Mouse (Mus musculus) kidney, embryonic 16.5 days (tissue): ENCODE measurements around the gene Gjb5. TPM values are rescaled to one million over a fixed set of nuclear protein-coding genes. Genes with fewer than 3 reads are reported as not detected.

Experiments
- ATAC-seq: fragments of 200-750 bp; cut with Nextera tagmentation; 2 replicates; pipeline ENCODE4 v1.8.0; 2017; ENCODE audit warnings: moderate TSS enrichment; ENCODE audit not compliant: low FRiP score, low TSS enrichment
- H3K27ac ChIP-seq: fragments of 300-500 bp; sonication (generic); 2 replicates; pipeline ENCODE4 v1.5.1; 2014; ENCODE audit warnings: low read length
- H3K27me3 ChIP-seq: fragments of 300-500 bp; sonication (generic); 2 replicates; pipeline ENCODE4 v1.6.1; 2014; ENCODE audit warnings: low read length, control low read depth, mixed read lengths; ENCODE audit not compliant: insufficient read depth
- H3K36me3 ChIP-seq: fragments of 300-500 bp; sonication (generic); 2 replicates; pipeline ENCODE4 v1.6.1; 2014; ENCODE audit warnings: low read length, control low read depth, mixed read lengths; ENCODE audit not compliant: insufficient read depth
- H3K4me1 ChIP-seq: fragments of 300-500 bp; sonication (generic); 2 replicates; pipeline ENCODE4 v1.6.1; 2014; ENCODE audit warnings: low read length, control low read depth, mixed read lengths; ENCODE audit not compliant: insufficient read depth
- H3K4me2 ChIP-seq: fragments of 300-500 bp; sonication (generic); replicated peaks from 2 replicates; pipeline ENCODE4 v1.6.1; 2014; ENCODE audit warnings: low read depth, low read length
- H3K4me3 ChIP-seq: fragments of 300-500 bp; sonication (generic); 2 replicates; pipeline ENCODE4 v1.5.1; 2014; ENCODE audit warnings: mild to moderate bottlenecking, low read length
- H3K9ac ChIP-seq: fragments of 300-500 bp; sonication (generic); replicated peaks from 2 replicates; pipeline ENCODE4 v1.6.1; 2014; ENCODE audit warnings: low read length
- H3K9me3 ChIP-seq: fragments of 300-500 bp; sonication (generic); 2 replicates; pipeline ENCODE4 v1.6.1; 2016; ENCODE audit warnings: low read length, control low read depth
- WGBS: fragments of 180-500 bp; shearing (Covaris S2); extraction: QIAGEN DNeasy Blood & Tissue Kit; methylation state at CpG from one replicate; pipeline ENCODE4 v1.1.7; 2014; 5-methylcytosine and 5-hydroxymethylcytosine counted together
- polyA plus RNA-seq: library from polyadenylated mRNA; unstranded; fragments of >200 nt; fragmentation: Nextera tagmentation; extraction: Ambion mirVana; gene quantifications from 2 replicates; pipeline ENCODE4 v1.2.1, GENCODE M21; 2015

Gene Gjb5
- polyA plus RNA-seq, 1 experiment from 2014 or later: 1.8 TPM

- Histone ChIP-seq H3K27ac (peak within 1 kb of the TSS; percentile 59), H3K4me1 (peaks cover 11% of the 10 kb centered on the region), H3K27me3 (no peaks in the 10 kb centered on the region), H3K36me3 (no peaks in the 10 kb centered on the region), H3K9ac (no peak within 1 kb of the TSS), H3K4me2 (no peak within 1 kb of the TSS), H3K4me3 (no peak within 1 kb of the TSS), H3K9me3 (no peaks in the 10 kb centered on the region)
- no peak for ATAC-seq
- 43% methylated on average over 8 of the region's 8 CpGs for WGBS
These were observed 4.0 kb downstream of the Gjb5 start, which contains the start of gene Gjb4 for GRCm38 (mm10) chr4:127353951-127354438. Gene Gjb4 (minus strand): TSS chr4:127354081.

GRCm38 (mm10) chr4:127352594-127352993 lies 5.4 kb downstream of the Gjb5 start:
- no peaks in the 10 kb centered on the region for H3K9me3 ChIP-seq
- peaks cover 8% of the 10 kb centered on the region for H3K4me1 ChIP-seq
- no peak overlapping the region for H3K4me3 ChIP-seq
- ATAC-seq: no peak
- 50% methylated on average over 1 of the region's 1 CpGs for WGBS
- no peaks in the 10 kb centered on the region for H3K36me3 ChIP-seq
- H3K27me3 ChIP-seq: no peaks in the 10 kb centered on the region
- H3K27ac ChIP-seq: no peak overlapping the region
- no peak overlapping the region for H3K9ac ChIP-seq
- H3K4me2 ChIP-seq: no peak overlapping the region

GRCm38 (mm10) chr4:127349560-127350300 lies 8.3 kb downstream of the Gjb5 start:
- Histone ChIP-seq H3K4me2 (no peak overlapping the region), H3K9ac (no peak overlapping the region), H3K27me3 (no peaks in the 10 kb centered on the region), H3K36me3 (no peaks in the 10 kb centered on the region), H3K4me1 (peaks cover 8% of the 10 kb centered on the region), H3K27ac (no peak overlapping the region), H3K9me3 (no peaks in the 10 kb centered on the region), H3K4me3 (no peak overlapping the region)
- no peak for ATAC-seq
- WGBS: 60% methylated on average over 4 of the region's 4 CpGs

GRCm38 (mm10) chr4:127345000-127345399 lies 13.0 kb downstream of the Gjb5 start:
- ATAC-seq: no peak
- Histone ChIP-seq H3K9me3 (no peaks in the 10 kb centered on the region), H3K4me1 (no peaks in the 10 kb centered on the region), H3K4me2 (no peak overlapping the region), H3K27me3 (no peaks in the 10 kb centered on the region), H3K4me3 (no peak overlapping the region), H3K36me3 (no peaks in the 10 kb centered on the region), H3K27ac (no peak overlapping the region), H3K9ac (no peak overlapping the region)
- WGBS: 79% methylated on average over 5 of the region's 5 CpGs

DNA sequence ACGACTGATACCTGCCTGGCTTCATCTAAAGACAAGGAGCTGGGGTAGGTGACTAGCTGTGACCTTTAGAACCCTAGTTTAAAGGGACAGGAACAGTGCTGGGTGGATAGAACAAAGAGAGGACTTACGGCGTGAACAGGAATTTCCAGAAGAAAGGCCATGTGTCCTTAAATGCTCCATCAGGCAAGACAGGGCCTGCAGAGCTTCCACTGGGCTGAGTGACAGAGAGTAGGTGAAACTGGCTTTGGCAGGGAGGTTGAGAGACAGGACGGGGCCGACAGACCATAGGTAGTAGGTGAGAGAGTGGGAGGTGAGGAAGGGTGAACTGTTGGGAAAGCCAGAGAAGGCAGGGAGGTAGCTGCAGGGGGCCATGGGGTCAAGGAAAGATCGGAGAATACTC lies 16.6 kb downstream of the Gjb5 start:
- Histone ChIP-seq H3K9ac (no peak overlapping the region), H3K4me3 (no peak overlapping the region), H3K27ac (no peak overlapping the region), H3K4me1 (no peaks in the 10 kb centered on the region), H3K27me3 (no peaks in the 10 kb centered on the region), H3K9me3 (no peaks in the 10 kb centered on the region), H3K4me2 (no peak overlapping the region), H3K36me3 (no peaks in the 10 kb centered on the region)
- no peak for ATAC-seq
- 55% methylated on average over 6 of the region's 6 CpGs for WGBS

DNA sequence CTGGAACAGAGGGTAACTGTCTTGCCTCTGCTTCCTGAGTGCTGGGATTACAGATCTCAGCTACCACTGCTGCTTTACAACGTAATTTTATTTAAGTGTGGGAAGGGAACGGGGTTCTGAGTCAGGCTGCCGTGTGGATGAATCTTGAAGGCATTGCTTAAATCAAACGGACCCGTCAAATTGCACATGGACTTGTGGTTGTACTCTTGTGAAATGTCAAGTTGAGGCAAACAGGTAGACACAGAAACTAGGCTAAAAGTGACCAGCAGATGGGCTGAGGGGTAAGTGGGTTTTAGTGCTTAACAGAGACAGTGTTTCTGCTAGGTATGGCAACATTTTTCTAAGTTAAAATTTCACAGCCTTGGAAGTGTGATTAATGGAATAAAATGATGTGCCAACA lies 20.3 kb downstream of the Gjb5 start:
- Histone ChIP-seq H3K4me1 (no peaks in the 10 kb centered on the region), H3K9ac (no peak overlapping the region), H3K9me3 (no peaks in the 10 kb centered on the region), H3K27ac (no peak overlapping the region), H3K4me3 (no peak overlapping the region), H3K27me3 (peaks cover 6% of the 10 kb centered on the region), H3K36me3 (no peaks in the 10 kb centered on the region), H3K4me2 (no peak overlapping the region)
- ATAC-seq: no peak
- WGBS: 78% methylated on average over 5 of the region's 5 CpGs

GRCm38 (mm10) chr4:127334870-127335504 lies 23.0 kb downstream of the Gjb5 start:
- ATAC-seq: 0 out of 2 replicates have a peak, but pooled peaks have one; percentile 15
- peaks cover 32% of the 10 kb centered on the region for H3K27me3 ChIP-seq
- H3K27ac ChIP-seq: no peak overlapping the region
- no peaks in the 10 kb centered on the region for H3K9me3 ChIP-seq
- WGBS: 38% methylated on average over 5 of the region's 5 CpGs
- H3K4me2 ChIP-seq: no peak overlapping the region
- no peak overlapping the region for H3K9ac ChIP-seq
- H3K36me3 ChIP-seq: no peaks in the 10 kb centered on the region
- no peak overlapping the region for H3K4me3 ChIP-seq
- peaks cover 10% of the 10 kb centered on the region for H3K4me1 ChIP-seq

DNA sequence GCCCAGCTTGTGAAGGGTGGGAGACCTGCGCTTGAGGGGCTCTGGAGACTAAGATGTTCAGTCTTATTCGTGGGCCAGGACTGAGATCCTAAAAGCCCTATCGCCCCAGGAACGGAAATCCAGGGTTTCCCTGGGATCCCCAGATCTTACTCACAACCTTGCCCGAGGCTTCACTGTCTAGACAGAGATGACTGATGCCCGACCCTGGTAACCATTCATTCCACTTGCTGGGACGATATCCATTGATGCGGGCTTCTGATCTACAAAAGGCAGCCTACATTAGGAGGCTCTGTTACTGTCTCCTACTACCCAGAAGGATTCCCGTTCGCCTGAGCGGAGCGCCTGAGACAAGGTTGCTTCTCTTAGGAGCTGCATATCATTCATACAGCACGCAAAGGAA lies 26.8 kb downstream of the Gjb5 start:
- no peak overlapping the region for H3K4me2 ChIP-seq
- no peak overlapping the region; the same call in 1 of the 2 replicates for H3K9ac ChIP-seq
- no peaks in the 10 kb centered on the region for H3K36me3 ChIP-seq
- WGBS: 22% methylated on average over 13 of the region's 13 CpGs
- H3K4me1 ChIP-seq: peaks cover 18% of the 10 kb centered on the region
- H3K27me3 ChIP-seq: peaks cover 54% of the 10 kb centered on the region
- no peak for ATAC-seq
- no peaks in the 10 kb centered on the region for H3K9me3 ChIP-seq
- no peak overlapping the region for H3K4me3 ChIP-seq
- H3K27ac ChIP-seq: no peak overlapping the region

DNA sequence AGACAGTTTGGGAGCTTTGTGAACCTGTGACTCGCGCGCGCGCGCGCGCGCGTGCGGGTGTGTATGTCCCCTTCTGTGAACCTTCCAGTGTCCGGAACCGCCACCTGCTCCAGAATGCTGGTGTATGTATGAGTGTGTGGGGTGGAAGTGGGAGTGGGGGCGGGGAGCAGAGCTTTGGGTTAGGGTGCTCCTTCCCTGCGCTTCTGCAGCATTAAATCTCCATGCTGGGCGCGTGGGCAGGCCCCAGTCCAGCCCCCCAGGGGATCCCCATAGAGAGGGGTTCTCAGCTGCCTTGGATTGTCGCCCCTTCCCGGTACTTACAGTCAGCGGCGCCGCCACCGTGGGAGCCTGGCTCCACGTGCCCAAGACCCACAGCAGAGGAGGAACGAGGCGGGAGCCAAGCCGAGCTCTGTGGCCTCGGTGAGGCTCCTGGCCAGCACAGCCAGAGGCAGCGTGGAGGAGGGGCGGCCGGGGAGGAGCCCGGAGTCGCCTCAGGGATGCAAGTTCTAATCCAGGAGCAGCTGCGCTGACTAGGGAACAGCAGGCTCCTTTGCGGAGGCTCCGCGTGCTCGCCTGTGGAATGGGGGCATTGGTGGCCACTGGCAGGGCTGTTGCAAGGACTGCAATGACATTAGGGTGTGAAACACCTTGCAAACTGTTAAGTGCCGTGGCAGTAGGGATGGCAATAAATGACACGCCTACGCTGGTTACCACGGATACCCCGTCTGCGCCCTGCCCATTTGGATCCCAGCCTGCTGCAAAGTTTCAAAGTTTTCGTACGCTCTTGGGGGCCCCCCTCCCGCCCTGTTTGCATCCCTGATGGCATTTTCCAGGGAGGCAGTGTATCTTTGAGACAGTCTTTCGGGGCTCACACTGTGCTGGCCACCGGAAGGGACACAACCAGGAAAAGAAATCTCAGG lies 27.5 kb downstream of the Gjb5 start, which contains the start of gene Gjb3:
Gene Gjb3, minus strand, starts transcription at position 664 of the 920 bp plus-strand sequence.
- Histone ChIP-seq H3K36me3 (no peaks in the 10 kb centered on the region), H3K9me3 (no peaks in the 10 kb centered on the region), H3K27ac (no peak within 1 kb of the TSS), H3K9ac (peak within 1 kb of the TSS; percentile 17), H3K4me1 (peaks cover 18% of the 10 kb centered on the region), H3K4me2 (peak within 1 kb of the TSS; percentile 44), H3K4me3 (peak within 1 kb of the TSS; percentile 26), H3K27me3 (peaks cover 54% of the 10 kb centered on the region)
- under 1% methylated on average over 49 of the region's 49 CpGs for WGBS
- ATAC-seq: no peak
